In genomic region chr14:54974068-54974791, GRCm38 (mm10) we compare ENCODE assay signal across 13 mouse cellular contexts. TPM values are rescaled to one million over a fixed set of nuclear protein-coding genes. Genes with fewer than 3 reads are reported as not detected.
DNase-seq lines count a peak whose midpoint lies in the region; ATAC-seq and TF ChIP-seq lines count a peak whose summit lies in the region.
"Had no signal": no experiment of that assay in that cellular context is flagged by ENCODE, and none has a peak within 500 bp of the region (broad histone marks: within the 10 kb centered on the region; RNA-seq: fewer than 3 reads in every experiment).

No protein-coding gene starts in this region.

- WGBS in heart, embryonic 13.5 days = 71% methylated on average over 6 of the region's 6 CpGs
- WGBS in hindbrain, embryonic 14.5 days = 73% methylated on average over 6 of the region's 6 CpGs
- WGBS in neural tube, embryonic 15.5 days = 63% methylated on average over 6 of the region's 6 CpGs

- TF ChIP-seq CTCF in cortical plate, adult 2 months (IDR thresholded peaks at IDR 0.05; ENCODE audit: extremely low read depth, insufficient read depth, low read length) = no peak

- intact Hi-C loops in heart, postnatal 14 days (cut with DNase I) = loop anchor here (2.0 kb wide), 1 partner anchor 25 kb away; no protein-coding TSS in a partner anchor

- no peak overlapping the region for H3K4me3 ChIP-seq in heart, embryonic 13.5 days
- H3K4me3 ChIP-seq in cortical plate, adult 2 months (ENCODE audit: insufficient read depth, low read length) = no peak overlapping the region
- H3K4me3 ChIP-seq in hindbrain, embryonic 14.5 days (replicated peaks; ENCODE audit: low read length) = no peak overlapping the region
- no peak overlapping the region for H3K4me3 ChIP-seq in neural tube, embryonic 15.5 days (replicated peaks)

- peaks cover 10% of the 10 kb centered on the region for H3K27me3 ChIP-seq in heart, embryonic 13.5 days (replicated peaks)
- no peaks in the 10 kb centered on the region for H3K27me3 ChIP-seq in hindbrain, embryonic 14.5 days (ENCODE audit: control insufficient read depth, insufficient read depth, low read length)
- no peaks in the 10 kb centered on the region for H3K27me3 ChIP-seq in neural tube, embryonic 15.5 days (replicated peaks)

- DNase-seq in heart, postnatal 14 days = no peak
- DNase-seq in hindbrain, embryonic 14.5 days (ENCODE audit: low spot score) = peak; percentile 76
- DNase-seq in lung, postnatal 36 days = no peak
- DNase-seq: cerebellum, adult 9-10 months; layer of hippocampus, postnatal 36 days had no signal

- peaks cover 89% of the 10 kb centered on the region for H3K36me3 ChIP-seq in heart, embryonic 13.5 days
- H3K36me3 ChIP-seq in hindbrain, embryonic 14.5 days (replicated peaks; ENCODE audit: control insufficient read depth, insufficient read depth) = no peaks in the 10 kb centered on the region
- H3K36me3 ChIP-seq in neural tube, embryonic 15.5 days = no peaks in the 10 kb centered on the region

- H3K4me2 ChIP-seq in heart, embryonic 13.5 days = no peak overlapping the region
- no peak overlapping the region for H3K4me2 ChIP-seq in hindbrain, embryonic 14.5 days (replicated peaks)
- H3K4me2 ChIP-seq in neural tube, embryonic 15.5 days = no peak overlapping the region

- no peak for ATAC-seq in heart, embryonic 13.5 days (ENCODE audit: extremely low read depth, insufficient number of reproducible peaks, low FRiP score, low TSS enrichment)
- ATAC-seq in hindbrain, embryonic 14.5 days (ENCODE audit: low FRiP score) = peak; percentile 62
- ATAC-seq in neural tube, embryonic 15.5 days (ENCODE audit: low FRiP score) = peak; percentile 77
- ATAC-seq in inflammation-experienced regulatory T-cells, adult 6 months = no peak
- no peak for ATAC-seq in activated CD4-positive, CD25-positive, alpha-beta regulatory T cell, adult 4 months
- ATAC-seq: intestine, embryonic 16.5 days had no signal

- no peaks in the 10 kb centered on the region for H3K9me3 ChIP-seq in heart, embryonic 13.5 days
- no peaks in the 10 kb centered on the region for H3K9me3 ChIP-seq in hindbrain, embryonic 14.5 days (ENCODE audit: control insufficient read depth, low read length)
- no peaks in the 10 kb centered on the region for H3K9me3 ChIP-seq in neural tube, embryonic 15.5 days (replicated peaks)

- no peak for TF ChIP-seq POLR2A in cortical plate, adult 2 months (IDR thresholded peaks at IDR 0.05; ENCODE audit: extremely low read depth, insufficient read depth, low read length)

- peaks cover 56% of the 10 kb centered on the region for H3K4me1 ChIP-seq in heart, embryonic 13.5 days
- H3K4me1 ChIP-seq in cortical plate, adult 2 months (ENCODE audit: control insufficient read depth, insufficient read depth, low read length) = peaks cover 2% of the 10 kb centered on the region; the same call in 1 of the 2 replicates
- peaks cover 15% of the 10 kb centered on the region for H3K4me1 ChIP-seq in hindbrain, embryonic 14.5 days (replicated peaks; ENCODE audit: control insufficient read depth, insufficient read depth, low read length)
- peaks cover 11% of the 10 kb centered on the region for H3K4me1 ChIP-seq in neural tube, embryonic 15.5 days

- H3K9ac ChIP-seq in heart, embryonic 13.5 days = peak overlapping the region; percentile 67
- 0 out of 2 replicates have a peak overlapping the region, but pooled peaks have one; percentile 20 for H3K9ac ChIP-seq in hindbrain, embryonic 14.5 days
- no peak overlapping the region for H3K9ac ChIP-seq in neural tube, embryonic 15.5 days (replicated peaks)
- H3K9ac ChIP-seq: liver, embryonic 14.5 days had no signal

- peak overlapping the region; percentile 90 for H3K27ac ChIP-seq in heart, embryonic 13.5 days (replicated peaks)
- 0 out of 2 replicates have a peak overlapping the region, but pooled peaks have one; percentile 58 for H3K27ac ChIP-seq in cortical plate, adult 2 months (ENCODE audit: insufficient read depth, low read length)
- H3K27ac ChIP-seq in hindbrain, embryonic 14.5 days = peak overlapping the region; percentile 91
- peak overlapping the region; percentile 79 for H3K27ac ChIP-seq in neural tube, embryonic 15.5 days (replicated peaks)
- H3K27ac ChIP-seq: liver, embryonic 14.5 days had no signal

RNA-seq across cellular contexts. Expression of gene Gm17428, which starts 2.5 kb away (rescaled TPM):
- not detected in 2 replicates for polyA plus RNA-seq in heart, embryonic 13.5 days (2015; fragmentation: Nextera tagmentation; extraction: Ambion mirVana)
- total RNA-seq in heart, postnatal 14 days (2021) = not detected
- not detected in 2 replicates for polyA plus RNA-seq in cortical plate, adult 2 months (2012; rRNA removed)
- polyA plus RNA-seq in hindbrain, embryonic 14.5 days (2014; fragmentation: Nextera tagmentation; extraction: Ambion mirVana) = not detected in 2 replicates
- not detected in 2 replicates for polyA plus RNA-seq in neural tube, embryonic 15.5 days (2015; fragmentation: Nextera tagmentation; extraction: Ambion mirVana)
- polyA plus RNA-seq in inflammation-experienced regulatory T-cells, adult 6 months (2017; shearing (Covaris generic)) = not detected
- not detected for polyA plus RNA-seq in activated CD4-positive, CD25-positive, alpha-beta regulatory T cell, adult 4 months (2017; shearing (Covaris generic))
- total RNA-seq: layer of hippocampus, postnatal 36 days; megakaryocyte-erythroid progenitor cell, adult 5-6 weeks had no signal
- polyA plus RNA-seq: intestine, embryonic 16.5 days; liver, embryonic 14.5 days had no signal

RNA-seq across cellular contexts. Expression of gene Myh6, which starts 7.5 kb away (rescaled TPM):
- polyA plus RNA-seq in heart, embryonic 13.5 days (2015; fragmentation: Nextera tagmentation; extraction: Ambion mirVana) = 1,796 and 1,858 TPM in 2 replicates
- total RNA-seq in heart, postnatal 14 days (2021) = over 10,000 TPM; 23,215 to 24,603 TPM
- polyA plus RNA-seq in cortical plate, adult 2 months (2012; rRNA removed) = 0.17 TPM in 1 of 2 replicates, not detected in the other
- polyA plus RNA-seq in hindbrain, embryonic 14.5 days (2014; fragmentation: Nextera tagmentation; extraction: Ambion mirVana) = 0.78 and 2.1 TPM in 2 replicates
- 1.8 and 2.5 TPM in 2 replicates for polyA plus RNA-seq in neural tube, embryonic 15.5 days (2015; fragmentation: Nextera tagmentation; extraction: Ambion mirVana)
- not detected for polyA plus RNA-seq in inflammation-experienced regulatory T-cells, adult 6 months (2017; shearing (Covaris generic))
- not detected for polyA plus RNA-seq in activated CD4-positive, CD25-positive, alpha-beta regulatory T cell, adult 4 months (2017; shearing (Covaris generic))
- total RNA-seq: megakaryocyte-erythroid progenitor cell, adult 5-6 weeks had no signal

RNA-seq across cellular contexts. Expression of gene Myh7, which starts 20.2 kb away (rescaled TPM):
- polyA plus RNA-seq in heart, embryonic 13.5 days (2015; fragmentation: Nextera tagmentation; extraction: Ambion mirVana) = 3,662 and 3,747 TPM in 2 replicates
- total RNA-seq in heart, postnatal 14 days (2021) = 1,000 to 10,000 TPM; 2,004 to 2,187 TPM
- 29.0 and 34.8 TPM in 2 replicates for polyA plus RNA-seq in cortical plate, adult 2 months (2012; rRNA removed)
- 5.6 and 6.7 TPM in 2 replicates for polyA plus RNA-seq in hindbrain, embryonic 14.5 days (2014; fragmentation: Nextera tagmentation; extraction: Ambion mirVana)
- polyA plus RNA-seq in neural tube, embryonic 15.5 days (2015; fragmentation: Nextera tagmentation; extraction: Ambion mirVana) = 7.4 and 9.6 TPM in 2 replicates
- not detected for polyA plus RNA-seq in inflammation-experienced regulatory T-cells, adult 6 months (2017; shearing (Covaris generic))
- not detected for polyA plus RNA-seq in activated CD4-positive, CD25-positive, alpha-beta regulatory T cell, adult 4 months (2017; shearing (Covaris generic))
- total RNA-seq: megakaryocyte-erythroid progenitor cell, adult 5-6 weeks had no signal

RNA-seq across cellular contexts. Expression of gene Cmtm5, which starts 38.2 kb away (rescaled TPM):
- 0.49 and 0.98 TPM in 2 replicates for polyA plus RNA-seq in heart, embryonic 13.5 days (2015; fragmentation: Nextera tagmentation; extraction: Ambion mirVana)
- under 1 TPM; 0.49 to 0.60 TPM for total RNA-seq in heart, postnatal 14 days (2021)
- 136 and 169 TPM in 2 replicates for polyA plus RNA-seq in cortical plate, adult 2 months (2012; rRNA removed)
- polyA plus RNA-seq in hindbrain, embryonic 14.5 days (2014; fragmentation: Nextera tagmentation; extraction: Ambion mirVana) = 11.3 and 11.4 TPM in 2 replicates
- polyA plus RNA-seq in neural tube, embryonic 15.5 days (2015; fragmentation: Nextera tagmentation; extraction: Ambion mirVana) = 15.8 and 18.1 TPM in 2 replicates
- polyA plus RNA-seq in inflammation-experienced regulatory T-cells, adult 6 months (2017; shearing (Covaris generic)) = not detected
- under 1 TPM in 1 of 2 experiments, not detected in 1; 0.50 TPM for polyA plus RNA-seq in activated CD4-positive, CD25-positive, alpha-beta regulatory T cell, adult 4 months (2017; shearing (Covaris generic))
- total RNA-seq: megakaryocyte-erythroid progenitor cell, adult 5-6 weeks had no signal

RNA-seq across cellular contexts. Expression of gene Ngdn, which starts 41.0 kb away (rescaled TPM):
- polyA plus RNA-seq in heart, embryonic 13.5 days (2015; fragmentation: Nextera tagmentation; extraction: Ambion mirVana) = 56.8 and 58.2 TPM in 2 replicates
- total RNA-seq in heart, postnatal 14 days (2021) = 10 to 100 TPM; 23.4 to 28.4 TPM
- polyA plus RNA-seq in cortical plate, adult 2 months (2012; rRNA removed) = 35.3 and 38.6 TPM in 2 replicates
- 42.6 and 43.1 TPM in 2 replicates for polyA plus RNA-seq in hindbrain, embryonic 14.5 days (2014; fragmentation: Nextera tagmentation; extraction: Ambion mirVana)
- polyA plus RNA-seq in neural tube, embryonic 15.5 days (2015; fragmentation: Nextera tagmentation; extraction: Ambion mirVana) = 47.6 and 60.4 TPM in 2 replicates
- polyA plus RNA-seq in inflammation-experienced regulatory T-cells, adult 6 months (2017; shearing (Covaris generic)) = 100 to 1,000 TPM; 177 to 182 (median 181) TPM
- polyA plus RNA-seq in activated CD4-positive, CD25-positive, alpha-beta regulatory T cell, adult 4 months (2017; shearing (Covaris generic)) = 100 to 1,000 TPM; 158 to 174 TPM

Comparison
In these comparisons a context has a peak if more than half of its experiments do, and no peak if none do; other contexts are left out.
1. ATAC-seq: peak in hindbrain, embryonic 14.5 days (single experiment) and neural tube, embryonic 15.5 days (single experiment); none in heart, embryonic 13.5 days (single experiment), inflammation-experienced regulatory T-cells, adult 6 months (single experiment) and activated CD4-positive, CD25-positive, alpha-beta regulatory T cell, adult 4 months (single experiment).
2. RNA of gene Myh6, which starts 7.5 kb away (polyA plus RNA-seq): 1,796 to 1,858 TPM in heart, embryonic 13.5 days; 0.78 to 2.1 TPM in hindbrain, embryonic 14.5 days, 1.8 to 2.5 TPM in neural tube, embryonic 15.5 days, not detected in activated CD4-positive, CD25-positive, alpha-beta regulatory T cell, adult 4 months, 0.17 TPM in cortical plate, adult 2 months and not detected in inflammation-experienced regulatory T-cells, adult 6 months; every median in the first group is over 100 times any median in the second.
3. RNA of gene Myh7, which starts 20.2 kb away (polyA plus RNA-seq): 3,662 to 3,747 TPM in heart, embryonic 13.5 days; 29.0 to 34.8 TPM in cortical plate, adult 2 months, 7.4 to 9.6 TPM in neural tube, embryonic 15.5 days, 5.6 to 6.7 TPM in hindbrain, embryonic 14.5 days, not detected in activated CD4-positive, CD25-positive, alpha-beta regulatory T cell, adult 4 months and not detected in inflammation-experienced regulatory T-cells, adult 6 months; every median in the first group is over 100 times any median in the second.
4. Peak in every context shown above with its lines, with median percentiles within 50 percentile points of each other: H3K27ac ChIP-seq.